Mouse (Mus musculus): ENCODE measurements around the gene Rfx2.

Gene Rfx2

DNA sequence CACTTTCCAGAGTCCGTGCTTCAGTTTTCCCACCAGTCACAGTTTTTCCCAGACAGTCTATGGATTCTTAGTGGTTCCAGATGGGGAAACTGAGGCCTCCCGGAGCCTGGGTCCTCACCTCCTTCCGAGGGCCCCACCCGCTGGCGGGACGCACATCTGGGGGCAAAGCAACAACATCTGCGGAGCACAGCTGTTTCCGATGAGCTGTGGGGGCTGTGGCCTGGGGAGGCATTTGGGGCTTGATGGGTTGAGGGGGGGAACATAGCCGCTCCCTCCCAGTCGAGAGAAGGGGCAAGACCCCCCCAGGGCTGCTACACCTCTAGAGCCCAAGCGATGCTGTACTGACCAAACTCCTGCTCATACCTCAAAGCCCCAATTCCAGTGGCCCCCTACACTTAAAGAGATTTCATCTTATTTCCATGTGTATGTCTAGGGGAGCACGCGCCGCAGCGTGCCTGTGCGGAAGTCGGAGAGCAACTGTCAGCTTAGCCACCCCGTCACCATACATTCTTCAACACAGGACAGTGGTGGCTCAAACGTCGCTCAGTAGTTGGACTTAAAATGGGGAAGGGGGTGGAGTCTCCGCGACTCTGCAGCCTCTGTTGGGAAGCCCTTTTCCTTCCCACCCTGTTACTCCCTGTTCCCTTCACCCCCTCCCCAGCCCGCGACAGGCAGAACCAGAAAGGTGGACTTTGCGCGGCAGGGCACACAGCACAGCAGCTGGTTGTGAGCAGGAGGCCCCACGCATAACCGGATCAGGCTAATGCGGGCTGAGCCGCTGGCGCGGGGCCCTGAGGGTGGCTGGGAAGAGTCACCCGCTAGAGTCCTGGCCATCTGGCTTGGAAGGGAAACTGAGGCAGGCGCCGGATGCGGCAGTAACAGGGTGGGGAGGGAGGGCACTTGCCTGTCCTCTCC, 76.3 kb downstream of the Rfx2 start:
- DNase-seq (ENCODE audit: low read depth, low spot score) = no peak

DNA sequence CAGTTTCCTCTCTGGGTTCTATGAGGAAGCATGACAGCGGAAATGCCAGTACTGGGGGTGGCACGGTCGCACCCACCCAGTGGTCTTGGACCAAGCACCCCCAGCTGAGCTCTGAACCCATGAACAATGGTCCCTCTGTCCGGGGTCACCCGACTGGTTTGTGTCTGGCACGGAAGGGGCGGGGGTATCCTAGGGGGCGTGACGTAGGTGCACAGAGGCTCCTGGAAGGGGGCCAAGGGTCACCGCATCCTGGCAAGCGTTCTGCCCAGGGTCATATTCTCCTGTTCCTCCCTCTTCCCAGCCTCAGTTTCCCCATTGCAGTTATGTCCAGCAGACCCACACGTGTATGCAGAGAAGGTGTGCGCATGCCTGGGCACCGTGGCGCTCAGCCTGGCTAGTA, 77.4 kb downstream of the Rfx2 start:
- DNase-seq (ENCODE audit: low read depth, low spot score) = no peak

DNA sequence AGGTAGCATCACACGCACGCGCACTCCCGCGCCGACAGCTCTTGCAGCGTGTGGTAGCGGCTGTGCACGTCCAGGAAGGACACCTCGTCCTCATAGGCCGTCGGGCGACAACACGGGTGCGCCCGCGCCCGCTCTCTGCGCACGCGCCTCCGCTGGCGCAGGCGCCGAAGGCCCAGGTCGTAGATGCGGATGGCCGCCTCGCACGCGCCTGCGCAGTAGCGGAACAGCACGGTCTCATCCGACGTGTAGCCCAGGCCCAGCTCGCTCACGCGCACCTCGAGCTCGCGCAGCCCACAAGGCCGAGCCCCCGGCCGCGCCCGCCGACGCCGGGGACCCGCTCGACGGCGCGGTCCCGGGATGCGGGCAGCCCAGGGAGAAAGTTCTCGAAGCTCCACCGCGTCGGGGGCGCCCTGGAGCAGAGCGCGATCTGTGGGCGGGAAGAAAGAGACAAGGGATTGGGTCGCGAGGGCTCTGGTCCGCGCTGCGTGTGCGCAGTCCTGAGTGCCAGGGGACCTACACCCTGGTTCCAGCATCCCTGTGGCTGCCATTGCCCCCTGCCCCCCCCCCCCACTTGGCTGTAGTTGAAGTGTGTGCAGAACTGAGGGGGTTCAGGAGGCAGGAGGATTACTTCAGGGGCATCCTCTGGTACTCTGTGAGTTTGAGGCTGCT, 79.3 kb downstream of the Rfx2 start:
- no peak for DNase-seq (ENCODE audit: low read depth, low spot score)

DNA sequence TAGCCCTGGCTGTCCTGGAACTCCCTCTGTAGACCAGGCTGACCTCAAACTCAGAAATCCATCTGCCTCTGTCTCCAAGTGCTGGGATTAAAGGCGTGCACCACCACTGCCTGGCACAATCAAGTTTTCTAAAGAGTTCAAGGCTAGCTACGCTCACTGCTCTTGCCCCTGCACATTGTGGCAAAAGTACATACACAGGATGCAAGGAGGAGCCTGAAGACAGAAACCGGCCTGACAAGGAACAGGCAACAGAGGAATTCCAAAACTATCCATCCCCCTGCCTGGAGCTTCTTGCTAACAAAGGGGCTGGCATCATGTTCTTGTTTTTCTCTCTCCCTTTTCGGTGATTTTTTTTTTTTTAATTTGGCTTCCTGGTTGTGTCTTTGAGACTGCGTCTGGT, 86.6 kb downstream of the Rfx2 start:
- no peak for DNase-seq (ENCODE audit: low read depth, low spot score)

DNA sequence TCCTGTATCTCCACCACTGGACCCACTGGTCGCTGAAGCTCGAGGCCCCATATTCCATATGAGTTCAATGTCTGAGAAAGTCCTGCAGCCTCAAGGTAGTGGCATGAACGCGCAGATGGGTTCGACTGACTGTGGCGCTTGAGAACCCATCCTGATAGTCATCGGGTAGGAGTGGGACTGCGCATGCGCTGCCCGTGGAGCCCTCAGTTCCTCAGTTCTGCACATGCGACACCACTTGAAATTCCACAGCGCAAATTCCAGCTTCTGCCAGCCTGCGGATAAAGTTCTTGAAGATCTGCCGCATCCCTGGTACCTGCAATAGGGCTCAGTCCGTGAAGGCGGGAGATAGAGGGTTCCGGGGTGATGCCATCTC, 90.0 kb downstream of the Rfx2 start:
- DNase-seq (ENCODE audit: low read depth, low spot score) = no peak

DNA sequence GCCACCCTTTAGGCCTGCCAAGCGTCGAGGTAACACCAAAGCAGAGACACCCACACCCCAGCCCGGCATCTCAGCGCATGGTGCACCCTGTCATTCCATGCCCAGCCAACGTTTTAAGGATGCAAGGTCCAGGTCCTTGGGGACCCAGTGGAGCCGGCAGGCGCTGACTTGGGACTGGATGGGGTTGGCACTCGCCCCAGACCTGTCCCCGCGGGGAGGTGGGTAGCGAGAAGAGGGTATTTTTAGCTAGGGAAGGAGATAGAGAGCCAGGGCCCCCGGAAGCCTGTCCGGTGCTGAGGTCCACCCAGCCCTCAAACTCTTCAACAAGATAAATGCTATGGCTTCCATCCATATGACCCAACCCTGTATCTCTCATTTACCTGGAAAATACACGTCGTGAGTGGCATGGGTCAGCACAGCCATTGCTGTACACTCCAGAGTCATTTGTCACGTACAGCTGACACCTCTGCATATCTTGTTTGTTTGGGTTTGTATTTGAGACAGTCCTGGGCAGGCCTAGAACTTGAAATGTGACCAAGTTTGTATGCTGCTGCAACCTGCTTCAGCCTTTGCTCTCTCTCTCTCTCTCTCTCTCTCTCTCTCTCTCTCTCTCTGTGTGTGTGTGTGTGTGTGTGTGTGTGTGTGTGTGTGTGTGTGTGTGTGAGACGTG, 90.6 kb downstream of the Rfx2 start:
- DNase-seq (ENCODE audit: low read depth, low spot score) = no peak

DNA sequence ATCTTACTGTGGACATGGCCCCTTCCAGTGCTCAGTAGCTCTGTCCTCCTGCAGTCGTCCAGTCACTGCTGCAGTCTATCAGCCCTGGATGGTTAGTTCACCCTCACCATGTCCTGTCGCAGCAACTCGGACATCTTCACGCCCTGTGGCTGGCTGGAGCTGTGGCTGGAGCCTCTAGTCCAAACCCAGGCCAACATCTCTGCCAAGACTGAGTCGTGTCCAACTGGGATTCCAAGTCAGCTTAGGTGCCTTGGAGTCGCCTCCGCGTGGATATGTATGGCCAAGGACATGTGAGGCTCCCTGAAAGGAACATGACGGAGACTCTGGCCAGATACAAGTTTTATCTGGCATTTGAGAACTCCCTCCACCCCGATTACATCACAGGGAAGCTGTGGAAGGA, 92.6 kb downstream of the Rfx2 start:
- no peak for DNase-seq (ENCODE audit: low read depth, low spot score)

DNA sequence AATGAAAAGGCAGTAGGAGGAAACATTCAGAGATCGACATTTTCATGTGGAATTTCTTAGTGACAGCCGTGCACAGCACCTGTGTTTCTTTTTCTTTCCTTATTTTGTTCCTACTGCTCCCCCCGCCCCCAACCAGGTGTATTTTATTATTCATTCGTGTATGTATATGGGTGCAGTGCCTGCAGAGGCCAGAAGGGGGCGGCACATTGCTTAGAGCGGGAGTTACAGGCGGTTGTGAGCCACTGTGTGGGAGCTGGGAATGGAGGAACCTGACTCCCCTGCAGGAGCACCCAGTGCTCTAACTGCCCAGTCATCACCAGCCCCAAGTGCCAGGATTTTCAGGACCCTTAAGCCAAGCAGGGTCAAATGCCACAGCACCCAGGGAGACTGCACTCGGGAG, 94.3 kb downstream of the Rfx2 start:
- DNase-seq (ENCODE audit: low read depth, low spot score) = no peak

DNA sequence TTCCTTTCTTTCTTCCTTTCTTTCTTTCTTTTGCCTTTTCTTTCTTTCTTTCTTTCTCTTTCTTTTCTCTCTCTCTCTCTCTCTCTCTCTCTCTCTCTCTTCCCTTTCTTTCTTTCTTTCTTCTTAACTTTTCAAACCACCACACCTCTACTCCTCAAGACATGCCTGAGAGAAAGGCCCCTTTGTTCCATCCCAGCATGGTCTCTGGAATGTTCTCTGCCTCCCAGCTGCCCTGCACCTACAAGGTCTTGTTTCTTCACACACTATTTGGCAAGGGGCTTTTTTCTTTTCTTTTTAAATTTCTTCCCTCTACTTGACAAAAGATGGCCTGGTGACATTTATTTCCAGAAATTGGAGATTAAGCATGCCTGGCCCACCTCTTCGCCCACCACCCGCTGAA, 101.2 kb downstream of the Rfx2 start:
- DNase-seq (ENCODE audit: low read depth, low spot score) = no peak

DNA sequence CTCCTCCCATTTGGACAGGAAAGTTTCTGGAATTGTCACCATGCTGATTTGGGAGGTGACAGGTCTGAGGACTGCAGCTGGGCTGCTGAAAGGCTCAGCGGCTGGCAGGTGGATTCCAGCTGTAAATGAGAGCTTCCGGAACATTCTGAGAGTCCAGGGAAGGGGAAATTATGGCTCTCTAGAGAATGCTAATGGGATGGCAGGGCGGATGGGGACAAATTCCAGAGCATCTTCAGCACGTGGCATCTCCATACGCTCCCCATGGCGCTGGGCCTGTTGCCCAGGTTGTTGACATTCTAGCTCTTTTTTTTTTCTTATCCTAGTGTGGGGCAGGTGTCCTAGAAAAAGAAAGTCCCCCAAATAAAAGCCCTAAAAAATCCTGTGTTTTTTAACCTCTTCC, 101.7 kb downstream of the Rfx2 start:
- no peak for DNase-seq (ENCODE audit: low read depth, low spot score)

DNA sequence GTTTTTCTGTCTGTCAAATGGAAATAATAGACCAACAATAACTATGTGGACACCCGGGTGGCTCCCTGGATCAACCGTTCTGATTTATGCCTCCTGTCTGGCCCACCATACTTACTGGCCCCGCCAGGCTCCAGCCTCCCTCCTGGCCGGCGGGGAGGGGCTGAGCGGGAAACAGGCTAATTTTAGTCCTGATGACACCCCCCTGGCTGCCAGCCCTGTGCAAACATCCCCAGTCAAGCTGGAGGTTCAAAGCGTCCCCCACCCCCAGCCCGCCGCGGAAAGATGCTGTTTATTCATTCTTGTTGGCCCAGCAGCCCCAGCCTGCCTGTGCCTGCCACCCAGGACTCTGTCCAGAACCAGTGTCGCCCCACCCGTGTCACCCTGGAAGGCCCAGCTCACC, 102.7 kb downstream of the Rfx2 start:
- no peak for DNase-seq (ENCODE audit: low read depth, low spot score)

DNA sequence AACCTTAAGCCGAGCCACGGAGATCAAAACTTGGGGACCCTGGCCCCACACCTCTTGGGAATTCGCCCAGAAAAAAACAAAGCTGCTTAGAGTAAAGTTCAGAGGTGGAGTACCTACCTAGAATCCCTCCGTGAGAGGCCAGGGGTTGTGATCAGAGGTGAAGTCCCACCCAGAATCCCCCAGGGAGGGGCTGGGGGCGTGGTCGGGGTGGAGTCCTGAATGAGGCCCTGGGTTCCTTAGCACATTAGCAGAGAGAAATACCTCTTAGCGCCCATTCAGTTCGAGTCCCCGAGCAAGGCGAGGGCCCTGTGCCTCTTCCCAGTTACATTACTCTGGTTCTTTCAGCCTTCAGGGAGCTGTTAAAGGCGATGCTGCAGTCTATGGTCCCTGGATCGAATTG, 103.2 kb downstream of the Rfx2 start:
- no peak for DNase-seq (ENCODE audit: low read depth, low spot score)

DNA sequence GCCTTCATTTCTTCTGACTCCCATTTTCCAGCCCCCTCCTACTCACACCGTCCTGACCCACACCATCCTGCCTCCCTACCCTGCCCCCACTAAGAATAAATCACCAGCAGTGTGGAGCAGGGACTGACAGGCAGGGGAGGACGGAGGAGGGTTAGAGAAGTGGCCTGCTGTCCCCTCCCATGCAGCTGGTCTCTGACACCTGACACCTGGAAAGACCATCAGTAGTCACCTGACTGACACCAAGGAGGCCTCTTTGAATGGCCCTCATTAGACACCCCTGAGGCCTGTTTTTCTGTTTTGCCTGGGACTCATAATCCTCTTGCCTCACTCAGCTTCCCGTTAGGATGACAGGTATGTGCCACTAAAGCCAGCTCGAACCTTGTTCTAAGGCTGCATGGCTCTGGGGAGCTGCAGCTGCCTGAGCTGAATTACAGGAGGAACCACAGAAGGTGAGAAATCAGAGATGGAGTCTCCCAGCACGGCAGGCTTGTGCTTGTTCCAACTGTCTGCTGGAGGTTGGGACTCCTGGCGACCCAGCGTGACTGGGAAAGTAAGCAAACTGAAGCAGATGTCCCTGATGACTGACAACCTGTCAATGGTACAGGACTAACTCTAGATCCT, 103.7 kb downstream of the Rfx2 start:
- DNase-seq (ENCODE audit: low read depth, low spot score) = no peak

All from retina, adult 2 months (tissue).